Mouse (Mus musculus) hindlimb bud, embryonic 11.5 days (tissue): ENCODE measurements at regions not wholly inside any gene's neighbourhood (a gene's known extent, or its start where the extent isn't known, plus 50 kb on each side); places are given as distances from the start of the nearest gene placed in this dataset.

ENCODE experiments used
- DNase-seq: peaks from one replicate; pipeline ENCODE4 v3.0.0-alpha.2; 2012; ENCODE audit warnings: low read depth, low spot score; ENCODE audit errors: extremely low spot score

DNA sequence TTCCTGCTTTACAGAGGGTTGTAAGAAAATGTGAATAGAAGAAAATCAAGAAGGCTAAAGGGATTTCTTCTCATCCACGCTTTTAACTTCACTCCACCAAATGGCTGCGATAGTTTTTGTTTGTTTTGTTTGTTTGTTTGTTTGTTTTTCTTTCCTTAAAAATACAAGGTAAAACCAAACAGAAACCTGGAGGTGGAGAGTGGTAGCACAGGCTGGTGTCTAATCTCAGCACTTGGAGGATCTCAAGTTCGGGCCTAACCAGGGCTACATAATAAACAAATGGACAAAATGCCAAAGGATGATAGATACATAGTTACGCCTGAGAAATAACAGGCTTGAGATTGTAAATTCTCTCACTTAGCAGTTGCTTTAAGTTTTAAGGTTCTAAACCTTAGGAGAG, 50.8 kb upstream of the Mboat1 start:
- DNase-seq: no peak

DNA sequence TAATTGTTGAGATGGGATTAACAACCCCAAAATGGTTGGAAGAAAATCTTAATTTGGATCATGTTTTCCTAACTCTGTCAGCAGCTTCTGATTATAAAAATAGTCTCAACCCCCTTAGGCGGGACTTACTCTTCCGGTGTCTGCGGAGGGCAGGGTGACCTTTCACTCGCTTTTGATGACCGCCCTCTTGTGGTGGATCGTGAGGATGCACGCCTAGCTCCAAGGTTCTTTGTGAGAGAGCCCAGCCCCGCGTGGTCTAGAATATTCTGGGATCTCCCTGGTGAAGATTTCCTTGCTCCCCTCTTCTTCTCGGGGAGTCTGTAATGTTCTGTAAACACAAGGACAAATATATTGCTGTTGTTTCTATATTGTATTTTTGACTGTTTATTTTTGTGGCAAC, 51.3 kb upstream of the Mboat1 start:
- DNase-seq: peak; percentile 85

DNA sequence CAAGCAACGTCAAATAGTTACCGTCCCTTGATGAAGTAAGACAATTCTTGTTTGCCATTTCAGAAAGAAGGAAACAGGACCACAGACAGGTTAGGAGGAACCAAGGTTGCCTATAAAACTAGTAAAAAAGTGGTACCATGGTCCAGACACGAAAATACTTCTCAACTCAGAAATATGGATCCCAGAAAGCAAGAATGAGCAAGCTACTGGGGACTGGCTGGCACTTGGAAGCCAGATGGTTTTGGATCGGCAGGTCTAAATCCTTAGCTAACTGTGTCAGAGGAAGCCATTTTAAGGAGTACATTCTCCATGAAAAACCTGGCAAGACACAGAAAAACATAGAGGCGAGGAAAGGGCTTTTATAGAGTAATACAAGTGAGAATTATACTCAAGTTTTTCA, 51.9 kb upstream of the Mboat1 start:
- DNase-seq: no peak

DNA sequence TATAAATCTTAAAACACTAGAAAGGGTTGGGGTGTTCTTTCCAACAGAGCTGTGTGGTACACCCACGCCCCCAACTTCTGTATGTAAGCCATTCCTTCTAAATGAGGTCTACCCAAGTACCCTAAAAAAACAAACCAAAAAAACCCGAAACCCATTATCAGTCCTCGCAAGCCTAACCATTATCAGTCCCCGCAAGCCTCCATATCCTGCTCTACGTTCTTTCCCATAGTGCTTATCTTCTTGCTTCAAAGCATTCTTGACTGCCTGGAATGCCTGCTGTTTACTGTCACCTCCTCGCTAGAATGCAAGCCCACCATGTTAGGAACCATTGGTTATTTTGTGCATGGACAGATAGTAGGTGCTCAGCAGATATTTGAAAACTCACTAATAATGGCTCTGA, 52.3 kb upstream of the Mboat1 start:
- no peak for DNase-seq

DNA sequence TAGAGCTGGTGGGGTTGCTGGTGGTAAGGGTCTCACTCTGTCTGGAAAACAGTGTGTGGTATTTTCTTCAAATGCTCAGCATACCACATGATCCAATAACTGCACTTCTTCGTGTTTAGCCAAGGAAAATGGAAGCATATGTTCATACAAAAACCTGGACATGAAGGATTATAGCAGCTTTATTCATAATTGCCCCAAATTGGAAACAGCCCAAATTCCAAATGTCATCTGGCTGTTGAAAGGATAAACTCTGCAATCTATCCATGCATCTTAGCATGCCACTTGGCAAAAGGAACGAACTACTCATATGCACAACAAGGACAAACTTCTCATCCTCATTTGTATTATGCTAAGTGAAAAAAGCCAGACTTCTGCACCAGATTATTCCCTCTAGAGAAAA, 53.5 kb upstream of the Mboat1 start:
- no peak for DNase-seq

DNA sequence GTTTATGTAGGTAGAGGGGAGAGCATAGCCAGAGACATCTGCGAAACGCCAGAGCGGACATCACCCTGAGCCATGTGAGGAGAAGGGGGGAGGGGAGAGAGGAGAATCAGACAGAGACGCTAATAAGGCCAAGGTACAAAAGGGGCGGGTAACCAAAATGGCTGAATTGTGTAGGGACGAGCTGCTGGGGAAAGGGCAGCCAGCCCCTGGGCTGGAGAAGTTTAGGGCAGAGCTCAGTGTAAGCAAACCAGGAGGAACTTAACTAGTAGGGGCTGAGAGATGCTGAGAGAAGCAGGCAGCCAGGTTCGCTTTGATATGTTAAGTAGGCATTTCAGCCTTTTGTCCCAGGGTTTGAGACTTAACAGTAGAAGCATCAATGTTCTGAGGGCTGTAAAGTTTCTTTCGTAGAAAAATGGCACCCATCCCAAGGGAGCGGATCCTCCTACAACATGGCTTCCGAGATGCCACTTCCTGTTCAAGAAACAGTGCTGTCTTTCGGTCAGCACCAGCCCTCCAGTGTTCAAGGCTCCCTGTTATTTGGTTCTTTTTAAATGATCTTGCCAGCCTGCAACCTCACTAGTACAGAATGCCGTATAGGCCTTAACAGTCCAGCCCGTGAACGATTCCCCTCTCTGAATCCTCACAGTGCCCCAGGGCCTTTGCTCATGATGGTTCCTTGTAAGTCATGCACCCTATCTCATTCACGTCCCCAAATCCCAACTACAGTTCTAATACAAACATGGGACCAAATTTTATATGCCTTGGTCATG, 55.4 kb upstream of the Mboat1 start:
- DNase-seq: no peak

DNA sequence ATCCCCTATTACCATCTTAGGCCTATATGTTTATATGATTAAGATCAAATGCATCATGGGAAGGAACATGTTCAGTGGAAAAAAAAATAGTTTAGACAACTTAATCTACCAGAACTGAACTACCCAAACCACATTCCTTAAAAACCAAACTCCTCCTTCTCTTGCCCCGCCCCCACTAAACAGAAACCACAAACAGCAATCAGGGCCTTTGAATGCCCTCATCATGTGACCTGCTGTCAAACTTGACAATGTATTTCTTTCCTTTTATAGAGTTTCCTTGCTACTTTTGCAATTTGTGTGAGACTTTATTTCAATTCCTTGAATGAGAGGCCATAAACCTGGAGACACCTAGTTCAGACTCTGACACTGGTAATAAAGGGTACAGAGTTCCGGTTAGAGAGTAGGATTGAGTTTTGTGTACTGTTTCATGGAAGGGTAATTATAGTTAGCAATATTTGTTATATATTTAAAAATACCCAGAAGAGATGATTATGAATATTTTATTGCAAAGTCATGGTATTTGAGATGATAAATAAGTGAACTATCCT, 61.7 kb upstream of the Mboat1 start:
- no peak for DNase-seq

DNA sequence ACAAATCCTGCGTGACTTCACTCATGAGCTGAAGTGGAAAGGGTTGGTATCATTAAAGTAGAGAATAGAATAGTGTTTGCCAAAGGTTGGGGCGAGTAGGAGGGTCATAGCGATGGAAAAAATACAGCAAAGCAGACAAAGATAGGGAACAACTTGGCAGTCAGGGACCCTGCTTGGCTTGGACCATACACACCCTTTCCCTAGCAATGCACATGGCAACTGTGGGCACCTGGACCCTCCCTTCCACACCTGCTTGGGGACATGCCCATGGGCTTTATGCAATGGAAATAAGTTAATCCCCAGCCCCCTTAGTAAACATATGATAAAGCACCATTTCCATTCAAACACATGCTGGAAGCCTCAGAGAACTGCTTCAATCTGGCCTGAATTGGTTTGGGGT, 62.2 kb upstream of the Mboat1 start:
- DNase-seq: no peak

DNA sequence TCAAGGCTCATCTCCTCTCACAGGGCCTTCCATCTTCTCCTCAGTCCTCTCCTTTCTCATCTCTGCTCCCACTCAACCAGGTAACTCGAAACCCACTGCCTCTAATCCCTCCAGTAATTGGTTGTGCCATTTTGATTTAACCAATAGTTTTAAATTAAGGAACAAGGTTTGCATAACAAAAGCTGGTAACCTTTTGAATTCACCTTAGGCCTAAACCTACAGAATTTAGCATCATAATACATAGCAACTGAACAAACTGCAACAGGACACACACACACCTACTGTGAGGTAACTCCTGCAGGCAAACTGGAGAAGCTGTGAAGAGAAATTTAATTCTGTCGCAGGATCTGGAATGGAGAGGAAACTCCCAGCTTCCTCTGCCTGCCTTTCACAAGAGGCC, 66.9 kb upstream of the Mboat1 start:
- no peak for DNase-seq

DNA sequence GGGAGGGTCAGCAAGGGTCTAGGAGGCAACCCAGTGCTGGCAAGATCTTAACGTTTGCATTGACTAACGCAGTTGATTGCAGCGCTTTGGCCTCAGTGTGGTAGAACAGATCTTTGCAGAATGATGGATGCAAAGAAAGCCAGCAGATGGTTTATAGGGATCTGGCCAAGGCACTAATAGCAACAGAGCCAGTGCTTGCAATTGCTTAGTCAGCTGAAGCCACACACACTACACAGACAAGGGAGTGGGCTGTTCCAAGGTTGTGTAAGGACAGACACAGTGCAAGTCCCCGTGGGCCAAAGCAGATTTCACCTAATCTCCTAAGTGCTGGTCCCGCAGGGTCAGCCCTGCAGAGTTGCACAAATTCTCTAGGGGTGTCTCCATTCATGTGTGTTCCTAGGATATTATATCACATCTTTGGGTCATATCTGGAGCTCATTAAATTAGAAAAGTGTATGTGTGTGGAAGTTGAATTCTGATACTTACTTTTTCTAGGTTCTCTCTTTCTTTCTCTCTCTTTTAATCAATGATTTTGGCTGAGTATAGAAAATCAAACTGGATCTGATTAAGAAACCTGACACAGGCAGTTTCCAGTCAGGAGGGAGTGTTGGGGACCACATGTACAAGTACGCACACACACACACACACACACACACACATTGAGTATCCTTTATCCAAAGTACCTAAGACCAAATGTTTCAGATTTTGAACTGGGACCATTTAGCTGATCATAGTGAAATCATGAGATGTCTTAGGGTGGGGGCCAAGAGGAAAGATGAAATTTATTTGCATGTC, 68.5 kb upstream of the Mboat1 start:
- no peak for DNase-seq

DNA sequence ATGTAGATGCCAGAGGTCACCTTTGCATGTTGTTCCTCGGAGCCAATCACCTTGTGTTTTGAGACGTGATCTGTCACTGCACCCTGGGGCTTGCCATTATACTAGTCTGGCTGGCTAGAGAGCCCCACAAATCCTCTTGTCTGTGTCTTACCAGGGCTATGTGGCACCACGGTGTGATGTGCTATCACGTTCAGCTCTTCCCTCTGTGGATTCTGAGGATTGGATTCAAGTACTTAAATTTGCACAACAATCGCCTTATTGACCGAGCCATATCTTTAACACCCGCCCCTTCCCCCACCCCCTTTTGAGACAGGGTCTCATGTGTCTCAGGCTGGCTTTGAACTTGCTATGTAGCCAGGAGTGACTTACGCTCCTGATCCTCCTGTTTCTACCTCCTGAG, 70.8 kb upstream of the Mboat1 start:
- DNase-seq: no peak

DNA sequence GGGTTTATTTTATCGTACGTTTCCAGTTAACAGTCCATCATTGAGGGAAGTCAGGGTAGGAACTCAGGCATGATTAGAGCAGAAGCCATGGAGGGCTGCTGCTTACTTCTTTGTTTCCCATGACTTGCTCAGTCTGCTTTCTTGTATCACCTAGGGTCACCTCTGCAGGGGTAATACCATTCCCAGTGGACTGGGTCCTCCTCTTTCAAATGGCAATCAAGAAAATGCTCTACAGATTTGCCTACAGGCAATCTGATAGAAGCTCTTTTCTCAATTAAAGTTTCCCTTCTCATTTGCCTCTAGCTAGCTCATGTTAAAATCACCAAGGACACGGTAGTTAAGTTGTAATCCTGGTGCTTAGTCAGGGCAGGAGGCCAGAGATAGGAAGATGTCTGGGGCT, 72.5 kb upstream of the Mboat1 start:
- DNase-seq: no peak

DNA sequence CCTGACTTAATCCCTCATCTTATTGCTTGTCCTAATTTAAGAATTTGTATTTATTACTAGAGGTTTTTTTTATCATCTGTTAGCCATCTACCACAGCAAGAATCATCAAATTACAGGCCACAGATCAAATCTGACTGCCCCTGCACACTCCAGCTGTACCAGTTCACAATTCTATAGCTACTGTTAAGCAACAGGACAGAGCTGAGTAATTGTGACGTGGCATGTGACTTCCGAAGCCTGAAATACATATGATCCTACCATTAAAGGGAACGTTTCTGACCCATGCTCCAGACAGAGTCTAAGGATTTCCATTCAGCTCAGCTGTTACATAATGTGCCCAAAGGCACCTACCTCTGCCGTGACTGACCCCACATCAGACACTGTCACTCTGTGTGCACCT, 74.0 kb upstream of the Mboat1 start:
- DNase-seq: no peak

DNA sequence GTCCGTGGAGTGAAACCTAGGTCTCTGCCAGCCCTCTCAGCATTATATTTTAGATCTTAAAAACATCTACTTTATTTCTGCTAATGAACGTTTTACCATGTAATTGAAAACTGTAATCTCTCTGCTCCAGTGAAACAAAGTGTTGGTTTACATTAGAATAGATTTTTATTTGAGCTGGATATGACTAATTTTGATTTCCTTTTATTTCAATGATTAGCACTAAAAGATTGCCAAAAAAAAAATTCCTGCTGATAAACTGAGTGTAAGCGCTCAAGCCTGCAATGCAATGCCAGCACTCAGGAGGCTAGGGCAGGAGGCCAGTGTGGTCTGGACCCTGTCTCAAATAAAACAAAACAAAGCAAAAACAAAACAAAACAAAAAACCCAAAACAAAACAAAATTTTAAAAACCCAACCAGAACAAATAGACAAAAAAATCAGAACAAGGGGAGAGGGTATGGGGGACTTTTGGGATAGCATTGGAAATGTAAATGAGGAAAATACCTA, 69.3 kb upstream of the E2f3 start:
- DNase-seq: no peak

DNA sequence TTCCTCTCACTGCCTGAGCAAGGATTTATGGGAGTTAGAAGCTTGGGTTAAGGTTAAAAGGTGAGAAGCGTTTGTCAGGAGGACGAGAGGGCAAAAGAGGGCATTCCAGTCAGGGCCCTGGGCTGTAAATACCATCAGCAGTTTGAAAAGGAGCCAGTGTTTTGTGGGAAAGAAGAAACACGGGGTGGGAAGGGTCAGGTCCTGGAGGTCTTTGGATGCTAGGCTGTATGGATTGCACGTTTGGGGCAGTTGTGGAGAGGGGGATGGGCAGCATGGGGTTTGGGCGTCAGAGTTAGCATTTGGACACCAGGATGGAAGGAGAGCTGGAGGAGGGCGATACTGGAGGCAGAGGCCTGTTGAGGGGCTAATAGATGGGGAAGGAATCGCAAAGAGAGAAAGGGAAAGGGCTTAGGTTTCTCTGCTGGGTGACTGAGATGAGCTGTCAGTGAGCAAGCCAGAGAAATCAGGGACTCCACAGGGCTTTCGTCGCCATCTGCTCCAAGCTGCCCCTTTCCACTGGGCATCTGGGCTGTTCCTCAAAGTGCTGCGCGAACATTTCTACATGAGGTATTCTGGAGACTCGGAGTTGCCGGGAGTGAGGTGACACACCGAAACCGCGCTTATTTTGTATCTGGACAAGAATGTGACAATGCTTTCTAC, 66.2 kb upstream of the E2f3 start:
- DNase-seq: no peak

DNA sequence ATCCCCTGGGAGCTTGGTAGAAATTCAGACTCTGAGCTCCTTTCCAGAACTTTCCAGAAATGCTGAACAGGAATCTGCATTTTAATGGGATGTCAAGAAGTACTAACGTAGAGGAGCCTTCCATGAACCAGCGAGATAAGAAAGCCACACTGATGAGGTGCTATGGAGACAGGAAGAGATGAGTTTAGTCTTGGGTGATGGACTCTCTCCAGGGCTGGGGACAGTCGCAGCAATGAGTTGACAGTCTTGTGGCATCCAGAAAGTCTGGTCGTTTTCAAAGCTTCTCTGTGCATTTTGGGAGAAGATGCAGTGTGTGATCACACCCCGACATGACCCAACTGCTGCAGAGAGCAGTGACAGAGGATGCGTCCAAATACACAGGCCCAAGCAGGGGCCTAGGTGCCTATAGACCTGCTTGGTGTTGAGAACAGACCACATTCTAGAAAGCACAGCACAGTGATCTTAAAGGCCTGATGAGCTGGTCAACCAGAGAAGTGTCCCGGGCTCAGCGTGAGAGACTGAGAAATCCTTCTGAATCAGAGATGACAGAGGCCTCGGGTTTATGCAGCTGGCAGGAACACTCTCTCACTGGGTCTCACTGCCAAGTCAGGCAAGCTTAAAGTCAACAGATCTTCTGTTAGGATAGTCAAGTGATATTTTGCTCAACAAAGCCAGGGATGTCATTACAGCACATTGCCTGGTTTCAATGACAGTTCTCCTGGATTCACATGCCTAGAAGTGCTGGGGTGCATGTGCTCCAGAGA, 65.1 kb upstream of the E2f3 start:
- DNase-seq: no peak

DNA sequence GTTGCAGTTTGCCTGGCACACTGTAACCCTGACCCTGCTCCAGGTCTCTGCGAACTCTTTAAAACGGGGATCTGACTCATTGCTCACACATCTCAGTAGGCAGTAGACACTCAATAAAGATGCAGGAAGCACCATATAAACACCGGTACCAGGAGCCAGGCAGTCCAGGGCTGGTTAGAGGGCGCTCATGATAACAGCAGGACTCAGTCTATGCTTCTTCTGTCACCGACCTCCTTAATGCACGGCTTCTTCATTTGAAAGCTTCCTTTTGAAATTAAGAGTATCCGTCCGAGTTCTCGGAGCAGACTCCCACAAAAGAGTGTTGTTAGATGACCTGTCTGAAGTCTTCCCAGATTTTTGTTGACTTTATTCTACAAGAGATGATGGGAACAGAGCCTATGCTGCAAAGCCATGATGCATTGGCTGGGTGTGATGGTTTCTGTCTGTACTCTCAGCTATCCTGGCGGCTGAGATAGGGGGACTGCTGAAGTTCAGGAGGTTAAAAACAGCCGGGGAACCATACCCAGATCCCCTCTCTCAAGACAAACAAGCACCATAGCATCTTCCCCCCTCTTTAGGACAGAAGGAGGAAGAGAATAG, 62.5 kb upstream of the E2f3 start:
- no peak for DNase-seq

DNA sequence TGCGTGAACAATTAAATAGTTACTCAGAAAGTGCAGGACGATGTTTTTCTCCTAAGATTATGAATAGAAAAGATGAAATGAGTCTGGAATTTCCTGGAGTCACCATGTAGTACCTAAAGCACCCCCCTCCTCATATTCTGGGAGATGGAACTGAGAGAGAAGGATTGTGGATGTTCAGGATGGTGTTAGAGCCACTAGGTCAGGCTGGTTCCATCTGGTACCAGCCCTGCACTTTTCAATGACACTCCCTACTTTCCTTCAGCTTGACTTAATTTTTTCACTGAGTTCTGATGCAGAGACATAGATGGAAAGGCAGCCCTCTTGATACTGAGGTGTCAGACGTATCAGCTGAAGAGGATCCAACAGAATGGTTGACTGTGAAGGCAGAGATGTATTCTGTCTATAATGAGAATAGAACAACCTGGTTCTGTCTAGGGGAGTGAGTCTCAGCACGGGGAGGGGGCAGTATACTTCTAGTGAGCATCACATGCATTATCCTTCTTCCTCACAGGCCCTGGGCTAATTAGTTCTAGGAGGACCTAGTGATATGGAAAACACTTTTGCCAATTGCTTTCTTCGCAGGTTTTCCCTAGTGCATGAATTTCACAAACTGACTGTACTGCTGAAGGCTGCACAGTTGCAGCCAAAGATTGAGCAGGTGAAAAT, 60.8 kb upstream of the E2f3 start:
- no peak for DNase-seq

DNA sequence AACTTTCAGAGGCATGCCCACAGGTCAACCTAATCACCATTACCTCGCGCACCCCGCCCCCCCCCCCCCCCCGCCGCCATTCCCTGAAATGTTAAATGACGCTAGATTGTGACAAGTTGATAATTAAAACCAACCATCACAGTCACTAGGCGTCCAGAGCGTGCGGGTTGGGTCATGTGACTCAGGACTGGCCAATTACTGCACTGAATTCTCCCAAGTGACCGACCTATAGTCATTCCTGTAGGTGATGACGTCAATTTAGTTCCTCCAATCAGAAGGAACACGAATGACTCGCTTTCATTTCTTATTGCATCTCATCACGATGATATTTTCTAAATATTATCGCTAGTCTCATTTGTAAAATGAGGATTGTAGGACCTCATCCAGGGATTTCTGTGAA, 60.2 kb upstream of the E2f3 start:
- DNase-seq: no peak

DNA sequence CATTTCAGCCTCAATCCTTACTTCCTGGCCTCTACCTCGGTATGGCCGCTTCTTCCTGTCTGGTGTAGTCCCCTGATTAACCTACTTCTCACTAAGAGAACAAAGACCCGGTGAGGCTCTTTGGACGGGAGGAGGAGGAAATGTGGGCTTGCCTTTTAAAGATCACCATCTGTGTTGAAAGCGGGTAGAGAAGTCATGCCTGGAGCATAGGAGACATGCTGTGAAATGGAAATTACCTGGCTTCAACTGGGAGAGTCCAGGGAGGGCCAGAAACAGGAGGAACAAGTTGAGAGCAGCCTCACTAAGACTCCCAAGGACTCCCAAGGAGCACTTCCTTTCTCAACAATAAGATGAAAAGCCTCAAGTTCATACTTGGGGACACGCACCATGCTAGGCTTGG, 59.4 kb upstream of the E2f3 start:
- DNase-seq: no peak
